Mouse (Mus musculus): ENCODE measurements at regions not wholly inside any gene's neighbourhood (a gene's known extent, or its start where the extent isn't known, plus 50 kb on each side); places are given as distances from the start of the nearest gene placed in this dataset.
A peak's percentile ranks its signal among the peaks of the same experiment; 100 is the strongest.
"Not testable (repeated sequence)": the region's sequence is repeated elsewhere in the genome, so short reads cannot be mapped to it uniquely, and the experiment has no call there.

GRCm38 (mm10) chr12:5969556-5969955 lies 594.1 kb upstream of the Klhl29 start:
- intact Hi-C loops (cut with DNase I) = no loop called here
- no peak for DNase-seq

- intact Hi-C loops (cut with DNase I) = no loop called here
- DNase-seq = no peak
Observed at GRCm38 (mm10) chr12:5956141-5956540, 580.7 kb upstream of the Klhl29 start.

- intact Hi-C loops (cut with DNase I) = no loop called here
- no peak for DNase-seq
Observed at GRCm38 (mm10) chr12:5955564-5955963, 580.1 kb upstream of the Klhl29 start.

- no peak for DNase-seq
- intact Hi-C loops (cut with DNase I) = no loop called here
Observed at GRCm38 (mm10) chr12:5943346-5943925, 568.0 kb upstream of the Klhl29 start.

GRCm38 (mm10) chr12:5921262-5921661 lies 545.8 kb upstream of the Klhl29 start:
- intact Hi-C loops (cut with DNase I) = no loop called here
- DNase-seq = no peak

- no peak for DNase-seq
- intact Hi-C loops (cut with DNase I) = no loop called here
Observed at GRCm38 (mm10) chr12:5918030-5918429, 542.5 kb upstream of the Klhl29 start.

GRCm38 (mm10) chr12:5906251-5906650 lies 530.8 kb upstream of the Klhl29 start:
- intact Hi-C loops (cut with DNase I) = no loop called here
- DNase-seq = peak in 1 of 2 experiments; percentile 2

GRCm38 (mm10) chr12:5891786-5892185 lies 516.3 kb upstream of the Klhl29 start:
- DNase-seq; intact Hi-C loops (cut with DNase I): not testable (repeated sequence)

GRCm38 (mm10) chr12:5866701-5867100 lies 491.2 kb upstream of the Klhl29 start:
- no peak for DNase-seq
- intact Hi-C loops (cut with DNase I) = no loop called here

- intact Hi-C loops (cut with DNase I) = no loop called here
- DNase-seq = no peak
Observed at GRCm38 (mm10) chr12:5859795-5860194, 484.3 kb upstream of the Klhl29 start.

GRCm38 (mm10) chr12:5856421-5856820 lies 480.9 kb upstream of the Klhl29 start:
- intact Hi-C loops (cut with DNase I) = no loop called here
- DNase-seq = no peak

- intact Hi-C loops (cut with DNase I) = no loop called here
Observed at GRCm38 (mm10) chr12:5810427-5810826, 434.9 kb upstream of the Klhl29 start.

GRCm38 (mm10) chr12:5810009-5810408 lies 434.5 kb upstream of the Klhl29 start:
- intact Hi-C loops (cut with DNase I) = no loop called here
- DNase-seq = no peak

More at GRCm38 (mm10) chr12:5810427-5810826, 434.9 kb upstream of the Klhl29 start:
- DNase-seq = peak; percentile 6 to 23

GRCm38 (mm10) chr12:5807996-5808886 lies 432.8 kb upstream of the Klhl29 start:
- intact Hi-C loops (cut with DNase I) = no loop called here
- DNase-seq = no peak

GRCm38 (mm10) chr12:5805731-5806130 lies 430.2 kb upstream of the Klhl29 start:
- DNase-seq = no peak
- intact Hi-C loops (cut with DNase I) = no loop called here

- DNase-seq = peak; percentile 35 to 61
- intact Hi-C loops (cut with DNase I) = no loop called here
Observed at GRCm38 (mm10) chr12:5793051-5793450, 417.6 kb upstream of the Klhl29 start.

GRCm38 (mm10) chr12:5787074-5787813 lies 411.8 kb upstream of the Klhl29 start:
- intact Hi-C loops (cut with DNase I) = no loop called here

GRCm38 (mm10) chr12:5781276-5781675 lies 405.8 kb upstream of the Klhl29 start:
- intact Hi-C loops (cut with DNase I) = no loop called here
- no peak for DNase-seq

More at GRCm38 (mm10) chr12:5787074-5787813, 411.8 kb upstream of the Klhl29 start:
- no peak for DNase-seq

- intact Hi-C loops (cut with DNase I) = no loop called here
- peak; percentile 13 to 41 for DNase-seq
Observed at GRCm38 (mm10) chr12:5777556-5777955, 402.1 kb upstream of the Klhl29 start.

- intact Hi-C loops (cut with DNase I) = no loop called here
- no peak for DNase-seq
Observed at GRCm38 (mm10) chr12:5771399-5771978, 396.0 kb upstream of the Klhl29 start.

- intact Hi-C loops (cut with DNase I) = no loop called here
- DNase-seq = no peak
Observed at GRCm38 (mm10) chr12:5770531-5770930, 395.0 kb upstream of the Klhl29 start.
